Mouse (Mus musculus) regulatory T cell (primary cell): ENCODE measurements at regions not wholly inside any gene's neighbourhood (a gene's known extent, or its start where the extent isn't known, plus 50 kb on each side); places are given as distances from the start of the nearest gene placed in this dataset.

Experiments
- in situ Hi-C: fragments of 300-600 bp; cut with MboI, MseI; formaldehyde crosslinking; loops from one replicate; pipeline ENCODE4 v1.15.1; 2025; ENCODE audit warnings: high pct_unique_total_duplicates

DNA sequence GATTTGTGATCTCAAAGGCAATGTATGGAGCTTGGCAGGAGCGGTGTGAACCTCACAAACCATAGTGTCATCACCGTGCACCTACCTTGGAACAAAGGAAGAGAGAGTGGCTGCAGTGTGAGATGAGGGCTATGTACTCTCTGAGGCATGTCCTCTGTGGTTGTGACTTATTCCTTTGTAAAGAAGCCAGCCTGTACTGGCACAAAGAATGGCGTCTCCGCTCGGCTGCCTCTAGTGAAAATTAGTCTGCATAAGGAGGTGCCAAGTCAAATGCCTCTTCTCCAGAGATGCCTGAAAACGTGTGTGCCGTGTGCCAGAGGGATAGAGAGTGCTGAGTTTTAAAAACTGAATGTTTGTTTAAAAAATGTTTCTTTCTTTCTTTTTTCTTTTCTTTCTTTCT is 444.0 kb upstream of the Frg1 start:
- in situ Hi-C loops, result no loop called here

DNA sequence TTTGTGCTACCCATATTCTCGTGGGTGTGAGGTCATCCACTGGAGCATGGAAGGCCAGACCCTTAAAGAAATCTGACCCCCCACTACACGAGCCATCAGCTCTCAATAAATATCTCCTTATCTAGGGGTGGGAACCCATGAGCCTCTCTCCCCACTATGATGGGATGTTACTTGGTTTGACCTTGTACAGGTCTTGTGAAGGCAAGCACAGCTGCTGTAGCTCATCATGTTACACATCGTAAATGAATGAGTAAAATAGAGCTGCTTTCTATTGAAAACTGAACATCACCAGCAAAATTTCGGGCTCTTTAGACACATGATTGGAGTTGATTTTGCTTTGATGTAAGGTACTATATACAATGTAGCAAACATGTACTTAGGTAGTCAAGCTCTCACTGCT is 414.8 kb upstream of the Frg1 start:
- in situ Hi-C loops, result no loop called here

DNA sequence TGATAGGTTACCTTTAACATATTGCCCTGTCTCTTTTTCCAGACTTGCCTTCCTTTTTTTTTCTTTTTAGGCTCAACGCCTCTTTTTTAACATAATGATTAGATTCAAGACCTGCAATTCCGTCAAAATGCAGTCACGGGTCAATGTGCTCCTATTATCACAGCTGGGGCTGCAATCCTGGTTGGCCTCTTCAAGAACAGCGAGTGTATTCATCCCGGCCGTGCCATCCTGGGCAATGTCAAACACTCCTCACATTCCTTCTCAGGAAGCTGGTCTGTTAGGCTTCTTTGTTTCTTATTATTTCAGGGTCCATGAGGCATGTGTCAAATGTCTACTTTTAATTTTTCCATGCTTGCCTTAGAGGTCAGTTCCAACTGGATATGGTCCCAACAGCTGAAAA is 413.5 kb upstream of the Frg1 start:
- in situ Hi-C loops, result no loop called here

DNA sequence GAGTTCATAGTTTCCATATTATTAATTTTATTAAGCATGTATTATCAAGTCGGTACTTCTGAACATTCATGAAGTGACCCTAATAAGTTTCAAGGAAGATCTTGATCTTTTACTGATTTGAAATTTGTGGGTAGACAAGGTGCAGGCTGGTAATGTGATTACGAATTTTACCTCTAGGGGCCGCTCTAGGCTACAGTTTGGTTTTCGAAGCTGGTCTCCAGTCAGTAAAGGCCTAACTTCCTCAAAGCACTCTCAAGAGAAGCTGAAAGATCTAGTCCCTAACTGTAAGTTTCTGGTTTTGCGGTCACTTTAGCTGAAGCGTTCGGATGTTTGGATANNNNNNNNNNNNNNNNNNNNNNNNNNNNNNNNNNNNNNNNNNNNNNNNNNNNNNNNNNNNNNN is 408.1 kb upstream of the Frg1 start:
- in situ Hi-C loops, result no loop called here

DNA sequence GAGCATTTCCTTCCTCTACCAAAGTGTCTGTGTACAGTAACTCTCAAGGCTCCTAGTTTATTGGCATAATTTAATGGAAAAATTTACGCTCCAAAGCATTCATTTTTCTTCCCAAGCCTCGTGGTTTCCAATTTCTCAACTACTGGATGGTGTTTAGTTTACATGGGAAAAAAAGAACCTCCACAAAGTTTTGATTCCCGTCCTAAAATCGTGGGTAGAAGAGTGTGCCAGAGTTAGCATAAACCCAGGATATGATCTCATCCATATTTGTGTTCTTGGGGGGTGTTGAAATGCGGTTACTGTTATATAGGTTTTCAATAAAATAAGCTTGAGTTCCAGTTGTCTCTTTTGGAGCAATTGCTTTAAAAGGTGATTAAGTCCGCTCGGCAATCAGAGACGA is 406.2 kb upstream of the Frg1 start:
- in situ Hi-C loops, result no loop called here

DNA sequence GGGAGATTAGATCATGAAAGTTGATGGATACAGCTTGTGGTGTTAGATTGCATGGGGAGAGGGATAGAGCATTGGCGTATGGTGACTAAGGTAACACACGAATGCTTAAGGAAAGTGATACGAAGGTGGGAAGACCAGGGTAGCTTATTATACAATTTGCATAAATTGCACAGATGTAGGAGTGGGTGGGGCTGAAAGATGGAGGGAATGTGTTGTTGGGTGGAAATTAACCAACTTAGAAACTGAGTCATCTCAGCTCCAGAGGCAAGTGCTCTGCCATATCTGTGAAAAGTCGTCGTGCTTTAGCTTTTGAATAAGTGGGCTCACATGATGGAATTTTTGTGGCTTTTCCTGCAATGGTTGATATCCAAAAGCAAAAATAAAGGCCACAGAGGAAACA is 404.8 kb upstream of the Frg1 start:
- in situ Hi-C loops, result no loop called here

DNA sequence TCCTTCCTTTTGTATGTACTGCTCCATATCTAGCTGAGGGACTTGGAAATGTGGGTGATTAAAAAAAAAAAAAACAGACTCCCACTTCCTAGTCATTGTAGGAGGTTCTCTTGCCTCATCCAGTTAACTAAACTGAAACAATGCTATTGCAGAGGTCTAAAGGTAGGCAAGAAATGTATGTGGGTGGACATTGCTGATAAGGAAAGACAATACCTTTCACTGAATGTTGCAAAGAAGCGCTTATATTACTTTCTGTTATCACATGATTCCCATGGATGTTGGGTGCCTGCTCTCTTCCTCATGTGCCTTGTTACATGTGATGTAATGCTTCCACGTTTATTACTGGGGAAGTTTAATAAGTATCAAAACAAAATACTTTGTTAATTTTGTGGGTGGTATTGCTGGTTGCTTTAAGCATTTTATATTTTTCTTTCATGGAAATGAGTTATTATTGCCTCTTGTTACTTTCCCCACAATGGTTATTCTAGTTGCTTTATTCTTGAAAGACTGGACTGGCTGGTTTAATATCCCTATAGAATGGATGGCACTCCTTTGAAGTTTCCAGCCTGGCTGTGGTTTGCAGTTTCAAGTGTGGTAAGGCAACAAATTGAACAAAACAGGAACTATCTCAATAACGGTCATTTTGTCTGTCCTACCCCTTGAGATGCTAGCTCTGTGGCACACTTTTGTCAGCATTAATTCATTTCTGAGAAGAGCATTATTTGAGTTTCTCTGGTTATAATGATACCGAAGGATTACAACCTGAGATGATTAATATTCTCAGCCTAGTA is 403.9 kb upstream of the Frg1 start:
- in situ Hi-C loops, result no loop called here

DNA sequence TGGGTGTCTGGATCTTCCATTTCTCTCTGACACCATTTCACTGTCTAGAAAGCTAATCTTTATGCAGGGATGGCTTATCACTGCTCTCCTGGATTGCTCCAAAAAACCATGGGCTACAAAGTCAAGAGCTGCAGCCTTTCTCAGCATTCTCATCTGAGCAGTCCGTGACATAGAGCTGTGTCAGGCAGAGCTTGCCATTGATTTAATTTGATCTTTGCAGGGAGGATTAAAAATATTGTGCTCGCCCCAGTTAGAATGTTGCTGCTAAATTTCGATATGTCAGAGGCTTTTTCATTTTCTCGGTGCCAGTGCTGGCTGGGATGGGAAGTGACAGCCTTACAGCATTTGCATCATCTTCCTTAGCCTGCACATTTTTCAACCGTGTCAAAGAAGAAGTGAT is 401.7 kb upstream of the Frg1 start:
- in situ Hi-C loops, result no loop called here

DNA sequence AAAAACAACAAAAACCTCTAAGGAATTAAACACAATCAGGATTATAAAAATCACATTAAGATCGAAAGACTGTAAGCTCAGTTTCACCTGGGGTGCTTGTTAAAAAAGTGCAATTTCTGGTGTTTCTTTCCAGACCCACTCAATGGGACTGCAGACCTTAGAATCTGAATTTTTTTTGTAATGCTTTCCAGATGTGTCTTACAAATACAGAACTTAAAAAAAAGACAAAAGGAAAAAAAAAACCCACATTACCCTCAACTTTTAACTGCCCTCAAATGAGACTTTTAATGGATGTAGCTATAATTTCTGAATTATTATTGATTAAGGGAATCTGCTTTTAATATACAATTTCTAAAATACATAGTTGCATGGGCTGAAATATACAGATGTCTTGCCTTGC is 401.2 kb upstream of the Frg1 start:
- in situ Hi-C loops, result no loop called here

DNA sequence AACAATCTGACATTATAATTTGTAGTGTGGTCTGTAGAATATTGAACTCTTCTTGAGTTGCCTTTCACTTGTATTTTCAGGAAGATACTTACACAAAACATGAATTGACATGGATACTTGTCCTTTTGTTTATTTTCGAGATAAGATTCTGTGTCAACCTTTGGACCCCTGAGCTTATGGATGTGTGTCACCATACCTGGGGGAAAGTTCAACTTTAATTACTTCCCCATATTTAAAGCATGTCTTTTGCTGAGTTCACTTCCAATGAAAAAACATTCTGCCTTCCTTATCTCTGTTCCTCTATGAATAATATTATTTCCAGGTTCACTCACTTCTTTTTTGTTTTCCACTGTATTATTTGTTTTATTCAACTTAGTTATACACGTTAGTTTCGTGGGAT is 398.4 kb upstream of the Frg1 start:
- in situ Hi-C loops, result no loop called here

DNA sequence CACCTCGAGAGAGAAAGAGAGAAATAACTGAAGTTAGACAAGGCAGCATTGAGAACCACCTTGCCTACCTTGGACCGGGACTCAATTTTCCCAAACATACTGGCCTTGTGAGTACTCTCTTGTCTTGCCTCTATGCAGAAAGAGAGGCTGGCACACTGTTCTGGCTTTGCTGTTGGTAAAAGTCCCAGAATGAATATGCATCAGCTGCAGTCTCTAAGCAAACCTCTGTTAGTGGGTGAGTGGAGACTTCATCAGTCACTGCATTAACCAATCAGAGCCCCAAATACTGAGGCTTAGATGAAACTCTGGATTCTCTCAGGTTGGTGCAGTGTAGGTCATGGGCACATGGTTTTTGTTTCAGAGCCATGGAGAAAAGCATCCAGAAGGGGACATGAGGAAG is 378.8 kb upstream of the Frg1 start:
- in situ Hi-C loops, result no loop called here

DNA sequence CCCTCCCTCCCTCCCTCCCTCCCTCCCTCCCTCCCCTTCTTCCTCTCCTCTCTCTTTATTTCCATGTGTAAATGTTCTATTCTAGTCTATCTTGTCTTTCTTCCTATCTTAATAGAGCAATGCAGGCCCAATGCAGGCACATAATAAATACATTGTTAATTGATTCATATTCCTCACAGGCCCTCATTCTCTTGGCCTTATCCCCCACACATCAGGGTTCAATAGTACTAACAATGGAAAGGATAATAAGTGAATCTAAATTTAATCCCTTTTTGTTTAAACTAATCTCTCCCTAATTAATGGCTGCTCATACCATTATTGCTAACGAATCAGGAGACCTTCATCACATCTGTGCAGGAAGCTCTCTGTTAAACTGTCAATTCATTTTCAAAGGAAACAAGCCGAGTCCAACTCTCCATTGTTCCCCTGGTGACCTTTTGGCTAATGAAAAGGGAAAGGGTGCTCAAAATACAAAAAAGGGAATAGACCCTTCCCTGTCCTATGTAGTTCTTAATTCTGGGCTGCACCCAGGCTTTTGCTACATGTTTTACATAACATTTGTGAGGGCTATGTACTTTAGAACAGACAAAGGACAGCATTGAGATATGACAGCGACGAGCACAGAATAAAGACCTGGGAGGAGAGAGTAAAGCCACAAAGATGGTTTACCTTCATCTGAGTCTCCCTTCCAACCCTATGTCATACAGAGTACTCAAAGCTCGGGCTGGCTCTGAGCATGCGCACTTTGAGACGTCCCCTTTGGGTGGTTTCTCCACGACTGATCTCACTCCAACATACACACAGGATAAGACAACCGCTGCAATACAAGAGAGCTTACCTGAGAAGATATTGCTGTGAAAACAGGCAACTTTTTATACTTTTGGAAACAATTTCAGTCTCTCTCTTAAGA is 370.3 kb upstream of the Frg1 start:
- in situ Hi-C loops, result no loop called here

DNA sequence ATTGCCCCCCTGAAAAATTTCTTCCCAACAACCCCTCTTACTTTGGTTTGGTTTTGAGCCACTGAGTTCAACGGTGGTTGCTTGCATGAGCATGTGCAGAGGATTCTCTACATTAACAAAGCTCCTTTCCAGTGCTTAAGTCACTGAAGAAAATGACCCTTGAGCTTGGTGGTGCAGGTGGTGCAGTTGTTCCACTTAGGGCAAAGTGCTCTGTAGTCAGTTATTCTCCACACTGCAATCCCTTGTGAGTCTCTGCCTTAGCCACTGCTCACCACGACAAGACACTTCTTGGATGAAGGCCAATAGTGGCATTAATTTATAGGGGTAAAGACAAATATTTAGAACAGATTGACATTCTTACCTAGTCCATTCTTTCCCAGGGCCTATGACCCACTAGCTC is 369.1 kb upstream of the Frg1 start:
- in situ Hi-C loops, result no loop called here

DNA sequence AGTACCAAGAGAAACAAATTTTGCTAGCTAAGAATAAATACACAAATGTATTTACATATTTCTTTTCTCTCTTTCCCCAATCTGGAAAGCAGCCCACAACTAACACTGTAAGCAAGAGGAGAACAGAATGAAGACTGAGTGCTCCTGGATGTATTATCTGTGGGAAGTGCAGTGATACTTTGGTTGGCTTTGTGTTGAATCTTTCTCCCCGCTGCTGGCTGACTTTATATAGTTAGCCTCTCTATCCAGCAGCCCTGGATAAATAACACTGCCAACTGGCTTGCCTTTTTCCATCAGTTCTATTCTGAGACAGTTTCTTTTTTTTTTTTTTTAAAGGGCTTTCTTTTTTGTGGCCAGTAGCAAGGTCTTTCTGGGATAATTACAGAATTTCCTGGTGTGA is 366.0 kb upstream of the Frg1 start:
- in situ Hi-C loops, result no loop called here

DNA sequence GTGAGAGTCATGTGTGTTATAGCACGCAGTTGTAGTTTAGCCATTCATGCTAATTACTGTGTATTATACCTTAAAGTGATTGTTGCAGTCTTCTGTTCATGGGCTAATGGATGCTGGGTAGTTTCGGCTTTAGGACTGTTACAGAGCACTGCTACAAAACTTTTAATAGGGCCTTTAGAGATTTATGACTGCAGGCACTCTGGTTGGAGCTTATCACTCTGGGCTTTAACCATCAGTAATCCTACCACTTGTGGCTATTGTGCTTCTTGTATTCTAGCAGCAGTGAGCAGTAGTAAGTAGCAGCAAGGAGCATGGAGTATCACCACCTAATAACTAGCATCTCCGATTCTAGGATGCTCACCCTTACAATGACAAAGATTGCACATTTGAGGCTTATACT is 362.6 kb upstream of the Frg1 start:
- in situ Hi-C loops, result no loop called here

DNA sequence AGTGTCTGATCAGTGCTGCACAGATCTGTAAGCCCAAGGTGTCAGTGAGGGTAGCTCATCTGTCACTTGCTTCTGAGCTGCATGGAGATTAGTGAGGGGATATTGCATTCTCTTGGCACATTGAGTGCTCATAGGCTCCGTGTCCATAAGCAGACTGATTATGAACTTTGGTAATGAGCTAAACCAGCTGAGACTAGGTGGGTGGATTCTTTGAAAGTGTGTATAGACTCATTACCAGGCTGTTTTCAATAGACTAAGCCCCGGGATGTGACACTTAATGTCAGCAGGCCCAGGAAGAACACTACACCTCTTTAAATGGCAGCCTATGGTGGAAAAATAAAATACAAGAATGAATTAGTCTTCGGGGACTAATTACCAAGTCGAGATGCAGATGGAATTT is 354.9 kb upstream of the Frg1 start:
- in situ Hi-C loops, result no loop called here

DNA sequence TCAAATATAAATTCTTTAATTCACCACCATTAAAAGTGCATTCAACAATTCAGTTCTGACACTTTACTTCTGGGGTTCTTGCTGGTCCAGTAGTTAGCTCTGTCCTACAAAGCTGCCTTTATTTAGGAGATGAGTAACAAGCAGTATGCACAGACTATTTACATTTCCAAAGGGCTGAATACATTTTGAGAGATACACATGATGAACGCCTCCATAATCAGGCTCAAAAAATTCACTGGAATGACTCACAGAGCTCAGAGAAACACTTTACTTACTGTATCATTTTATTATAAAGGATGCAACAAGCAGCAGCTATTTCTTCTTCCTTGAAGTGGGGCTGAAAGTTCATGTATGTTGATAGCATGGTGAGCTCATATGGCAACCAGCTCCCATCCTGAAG is 336.6 kb upstream of the Frg1 start:
- in situ Hi-C loops, result no loop called here

DNA sequence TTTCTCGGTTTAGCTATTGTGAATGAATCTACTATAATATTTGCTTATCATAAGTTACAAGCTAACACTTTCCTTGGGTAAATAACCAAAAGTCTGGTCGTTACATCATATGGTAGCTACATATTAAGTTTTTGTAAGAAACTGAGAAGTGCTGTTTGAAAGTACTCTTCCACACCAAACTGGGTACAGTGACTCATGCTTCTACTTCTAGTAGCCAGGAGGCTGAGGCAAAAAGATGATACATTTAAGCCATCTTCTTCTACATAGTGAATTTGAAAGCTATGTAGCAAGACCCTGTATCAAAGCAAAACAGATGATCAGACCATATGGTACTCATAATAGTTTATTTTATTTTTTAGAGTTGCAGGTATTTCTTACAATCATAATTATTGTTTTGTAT is 335.8 kb upstream of the Frg1 start:
- in situ Hi-C loops, result no loop called here

DNA sequence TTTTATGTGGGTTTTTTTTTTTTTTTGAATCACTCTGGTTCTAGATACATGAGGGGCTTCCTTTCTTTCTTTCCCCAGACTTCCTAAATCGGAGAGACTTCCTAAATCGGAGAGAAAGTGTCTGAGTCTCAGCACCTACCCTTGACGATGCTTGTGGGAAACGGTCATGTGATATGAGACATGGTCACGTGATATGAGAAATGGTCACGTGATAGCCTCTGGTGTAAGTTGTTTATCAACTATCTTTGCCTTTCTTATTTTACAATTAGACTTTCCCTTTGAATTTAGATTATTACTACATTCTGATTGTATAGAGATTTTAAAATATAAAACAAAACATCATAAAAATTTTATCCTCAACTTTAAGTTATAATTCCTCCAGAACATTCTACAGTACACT is 330.1 kb upstream of the Frg1 start:
- in situ Hi-C loops, result no loop called here

DNA sequence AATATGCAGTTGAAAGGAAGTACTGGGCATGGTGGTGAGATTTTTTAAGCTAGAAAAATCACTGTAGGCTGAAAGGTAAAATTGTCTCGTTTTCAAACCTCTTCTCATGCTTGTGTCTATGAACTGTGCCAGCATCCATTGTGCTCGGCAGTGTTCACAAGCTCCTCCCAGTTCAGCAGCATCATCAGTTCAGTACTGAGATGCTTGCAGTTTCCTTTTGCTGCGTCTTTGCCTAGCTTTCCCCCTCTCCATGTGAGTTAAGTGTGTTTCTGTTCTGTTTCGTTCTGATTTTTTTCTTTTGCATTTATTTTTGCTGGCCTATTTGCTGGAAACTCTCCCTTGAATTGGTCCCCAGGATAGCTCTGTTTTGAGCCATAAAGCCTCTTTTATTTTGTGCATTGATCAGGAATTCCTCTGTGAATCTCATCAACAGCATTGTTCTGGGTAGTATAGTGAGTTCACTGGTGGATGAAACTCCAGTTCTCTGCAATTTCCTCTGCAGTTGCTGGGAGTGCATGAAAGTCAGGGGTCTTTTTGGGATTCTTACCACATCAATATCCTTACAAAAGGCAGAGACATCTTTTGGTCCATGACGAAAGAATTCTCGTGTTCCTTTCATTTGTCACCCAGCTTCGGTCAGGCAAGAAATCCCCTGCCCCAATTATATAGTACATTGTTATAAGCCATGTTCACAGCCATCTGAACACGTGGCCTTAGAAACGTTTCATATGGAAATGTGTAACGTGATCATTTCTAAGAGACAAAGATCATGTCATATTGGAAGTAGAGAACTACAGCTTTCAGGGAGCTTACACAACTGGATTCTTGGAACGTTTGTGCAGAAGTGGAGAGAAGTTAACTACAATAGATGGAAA is 326.2 kb upstream of the Frg1 start:
- in situ Hi-C loops, result no loop called here

DNA sequence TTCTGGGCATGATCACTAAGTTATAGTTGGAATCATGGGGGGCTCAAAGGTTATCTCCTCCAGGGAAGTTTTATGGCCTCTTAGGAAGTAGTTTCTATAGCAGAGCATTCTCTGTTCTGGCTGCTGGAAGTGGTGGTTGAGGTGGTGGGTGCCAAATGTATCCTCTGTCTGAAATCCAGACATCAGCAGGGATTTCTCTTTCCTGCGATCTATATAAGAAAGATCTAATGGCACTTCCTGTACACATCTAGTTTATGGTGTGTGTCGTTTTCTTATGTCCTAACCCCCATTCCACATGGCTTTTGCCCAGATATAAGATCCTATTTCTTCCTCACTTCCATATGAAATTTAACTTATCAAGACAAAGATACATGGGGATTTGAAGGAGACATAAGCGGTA is 300.1 kb upstream of the Frg1 start:
- in situ Hi-C loops, result no loop called here

DNA sequence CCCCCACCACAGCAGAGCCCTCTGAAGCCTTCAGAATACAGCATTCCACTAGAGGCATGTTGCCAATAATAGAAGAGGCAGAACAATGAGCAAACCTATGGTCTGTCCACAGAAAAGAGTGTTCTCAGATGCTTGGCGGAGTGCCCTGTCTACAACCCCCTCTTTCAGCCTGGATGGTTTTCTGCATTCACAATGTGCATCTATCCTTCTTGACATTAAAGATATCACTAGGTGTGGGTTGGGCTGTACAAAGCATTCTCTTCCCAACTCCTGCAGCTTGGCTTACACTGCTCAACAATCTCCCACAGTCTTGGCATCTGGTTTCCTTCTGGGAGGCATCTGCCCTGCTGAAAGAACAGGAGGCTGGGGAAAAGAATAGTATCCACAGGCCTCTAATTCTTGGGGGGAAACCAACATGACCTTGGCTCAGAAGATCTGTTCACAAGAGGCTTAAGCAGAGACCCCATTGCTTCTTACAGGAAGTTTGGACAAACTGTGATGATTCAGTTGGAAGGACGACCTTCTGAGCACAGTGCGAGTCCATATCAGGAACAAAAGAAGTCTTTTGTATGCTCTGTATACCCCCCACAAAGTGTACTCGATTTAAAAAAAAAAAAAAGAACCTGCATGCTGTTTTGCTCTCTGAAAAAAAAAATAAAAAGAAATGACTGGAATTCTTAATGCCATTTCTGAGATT is 296.9 kb upstream of the Frg1 start:
- in situ Hi-C loops, result no loop called here
